Mouse (Mus musculus) MEL (cell line): ENCODE data around the gene 4933417A18Rik. TPM values are rescaled to one million over a fixed set of nuclear protein-coding genes. Genes with fewer than 3 reads are reported as not detected.
"Not testable (repeated sequence)": the region's sequence is repeated elsewhere in the genome, so short reads cannot be mapped to it uniquely, and the experiment has no call there.

Experiments
- DNase-seq: peaks from one replicate; pipeline ENCODE4 v3.0.0; 2011; ENCODE audit warnings: low read depth, low spot score
- H3K27ac ChIP-seq: 2 replicates; pipeline ENCODE4 v1.5.1; 2012; ENCODE audit warnings: low read depth, mild to moderate bottlenecking, control low read depth, low read length, moderate library complexity; ENCODE audit not compliant: control insufficient read depth
- H3K27me3 ChIP-seq, 2 experiments: fragments of 150-350 bp in 1 of 2; sonication (generic) in 1 of 2; 2 replicates each; pipeline ENCODE4 v1.6.1; 2012; ENCODE audit warnings: low read length in 2 of 2, mild to moderate bottlenecking in 2 of 2, improper control_type of control experiment in 1 of 2, moderate library complexity in 1 of 2; ENCODE audit not compliant: insufficient read depth in 2 of 2, control insufficient read depth in 1 of 2
- H3K36me3 ChIP-seq, 2 experiments: 2 replicates each; pipeline ENCODE4 v1.6.1; 2012 to 2014; ENCODE audit warnings: low read length in 2 of 2, improper control_type of control experiment in 1 of 2, inconsistent platforms in 1 of 2, mild to moderate bottlenecking in 1 of 2; ENCODE audit not compliant: insufficient read depth in 2 of 2, control insufficient read depth in 1 of 2
- H3K4me1 ChIP-seq, 2 experiments: fragments of 150-350 bp in 1 of 2; sonication (generic) in 1 of 2; 2 replicates each; pipeline ENCODE4 v1.6.1; 2012; ENCODE audit warnings: low read length in 2 of 2, improper control_type of control experiment in 1 of 2, mild to moderate bottlenecking in 1 of 2; ENCODE audit not compliant: insufficient read depth in 2 of 2, control insufficient read depth in 1 of 2
- H3K4me3 ChIP-seq, 2 experiments: fragments of 150-350 bp in 1 of 2; sonication (generic) in 1 of 2; 2 replicates each; pipeline ENCODE4 v1.5.1; 2012; ENCODE audit warnings: low read depth in 2 of 2, low read length in 2 of 2, mild to moderate bottlenecking in 2 of 2, moderate library complexity in 2 of 2, control low read depth in 1 of 2, improper control_type of control experiment in 1 of 2; ENCODE audit not compliant: control insufficient read depth in 1 of 2, insufficient read depth in 1 of 2
- H3K79me2 ChIP-seq: 2 replicates; pipeline ENCODE4 v1.6.1; 2012; ENCODE audit warnings: mild to moderate bottlenecking, low read length, moderate library complexity; ENCODE audit not compliant: control insufficient read depth, poor library complexity, insufficient read depth
- H3K9ac ChIP-seq: 2 replicates; pipeline ENCODE4 v1.6.1; 2012; ENCODE audit warnings: low read depth, mild to moderate bottlenecking, control low read depth, low read length, moderate library complexity; ENCODE audit not compliant: control insufficient read depth, poor library complexity, severe bottlenecking
- H3K9me3 ChIP-seq: fragments of 150-350 bp; sonication (generic); replicated peaks from 2 replicates; pipeline ENCODE4 v1.6.1; 2012; ENCODE audit warnings: mild to moderate bottlenecking, low read length, improper control_type of control experiment, moderate library complexity; ENCODE audit not compliant: insufficient read depth
- E2F4 ChIP-seq: IDR thresholded peaks from 2 replicates; pipeline ENCODE4 v1.6.1; 2011; ENCODE audit warnings: low read depth, low read length, improper control_type of control experiment, borderline replicate concordance
- GABPA ChIP-seq: IDR thresholded peaks from 2 replicates; pipeline ENCODE4 v1.6.1; 2012; ENCODE audit warnings: low read depth, mild to moderate bottlenecking, inconsistent platforms, low read length, improper control_type of control experiment, moderate library complexity
- KAT2A ChIP-seq: conservative IDR thresholded peaks from 2 replicates; pipeline ENCODE4 v1.6.1; 2012; ENCODE audit warnings: low read depth, low read length, improper control_type of control experiment, inconsistent platforms
- MAX ChIP-seq: IDR thresholded peaks from 2 replicates; pipeline ENCODE4 v1.6.1; 2011; ENCODE audit warnings: low read length, improper control_type of control experiment
- MEF2A ChIP-seq: IDR thresholded peaks from 2 replicates; pipeline ENCODE4 v1.6.1; 2014; ENCODE audit warnings: low read depth, mild to moderate bottlenecking, inconsistent platforms, low read length, improper control_type of control experiment; ENCODE audit not compliant: poor library complexity, insufficient replicate concordance, severe bottlenecking; ENCODE audit errors: extremely low read depth
- MXI1 ChIP-seq: IDR thresholded peaks from 2 replicates; pipeline ENCODE4 v1.6.1; 2011; ENCODE audit warnings: mild to moderate bottlenecking, low read depth, low read length, improper control_type of control experiment
- POLR2A ChIP-seq, 2 experiments: IDR thresholded peaks; 2 replicates each; pipeline ENCODE4 v1.6.1; 2011 to 2012; ENCODE audit warnings: low read length in 2 of 2, mild to moderate bottlenecking in 2 of 2, control low read depth in 1 of 2, improper control_type of control experiment in 1 of 2, low read depth in 1 of 2, moderate library complexity in 1 of 2; ENCODE audit not compliant: control insufficient read depth in 1 of 2, insufficient read depth in 1 of 2, poor library complexity in 1 of 2
- POLR2AphosphoS2 ChIP-seq: IDR thresholded peaks from 2 replicates; pipeline ENCODE4 v1.6.1; 2011; ENCODE audit warnings: low read length, improper control_type of control experiment
- POLR2AphosphoS5 ChIP-seq: IDR thresholded peaks from 2 replicates; pipeline ENCODE4 v1.6.1; 2012; ENCODE audit warnings: low read depth, borderline replicate concordance, mild to moderate bottlenecking, inconsistent platforms, low read length, moderate library complexity, mixed read lengths
- RCOR1 ChIP-seq: IDR thresholded peaks from 2 replicates; pipeline ENCODE4 v1.6.1; 2012; ENCODE audit warnings: low read depth, mild to moderate bottlenecking, inconsistent platforms, low read length, improper control_type of control experiment
- SIN3A ChIP-seq: IDR thresholded peaks from 2 replicates; pipeline ENCODE4 v1.6.1; 2012; ENCODE audit warnings: low read length, improper control_type of control experiment, inconsistent platforms
- SMC3 ChIP-seq: IDR thresholded peaks from 2 replicates; pipeline ENCODE4 v1.6.1; 2011; ENCODE audit warnings: low read depth, low read length, improper control_type of control experiment
- TAL1 ChIP-seq: IDR thresholded peaks from 2 replicates; pipeline ENCODE4 v1.6.1; 2012; ENCODE audit warnings: mild to moderate bottlenecking, inconsistent platforms, low read length, moderate library complexity, mixed read lengths
- TBP ChIP-seq: IDR thresholded peaks from 2 replicates; pipeline ENCODE4 v1.8.0; 2011; ENCODE audit warnings: low read depth, low read length, improper control_type of control experiment
- UBTF ChIP-seq: IDR thresholded peaks from 2 replicates; pipeline ENCODE4 v1.6.1; 2012; ENCODE audit warnings: low read depth, mild to moderate bottlenecking, inconsistent platforms, low read length, improper control_type of control experiment, moderate library complexity, borderline replicate concordance; ENCODE audit not compliant: insufficient read depth
- USF1 ChIP-seq: IDR thresholded peaks from 2 replicates; pipeline ENCODE4 v1.6.1; 2014; ENCODE audit warnings: low read depth, mild to moderate bottlenecking, inconsistent platforms, low read length, improper control_type of control experiment, moderate library complexity
- USF2 ChIP-seq, 2 experiments: IDR thresholded peaks; 2 replicates each; pipeline ENCODE4 v1.6.1; 2011 to 2012; ENCODE audit warnings: improper control_type of control experiment in 2 of 2, low read length in 2 of 2, borderline replicate concordance in 1 of 2, inconsistent platforms in 1 of 2, low read depth in 1 of 2, mild to moderate bottlenecking in 1 of 2; ENCODE audit not compliant: insufficient read depth in 1 of 2
- ZC3H11A ChIP-seq: IDR thresholded peaks from 2 replicates; pipeline ENCODE4 v1.6.1; 2012; ENCODE audit warnings: low read depth, mild to moderate bottlenecking, inconsistent platforms, low read length, improper control_type of control experiment
- ZKSCAN1 ChIP-seq: IDR thresholded peaks from 2 replicates; pipeline ENCODE4 v1.6.1; 2012; ENCODE audit warnings: low read depth, mild to moderate bottlenecking, inconsistent platforms, low read length, improper control_type of control experiment, moderate library complexity
- ZMIZ1 ChIP-seq: IDR thresholded peaks from 2 replicates; pipeline ENCODE4 v1.6.1; 2012; ENCODE audit warnings: low read depth, mild to moderate bottlenecking, inconsistent platforms, low read length, improper control_type of control experiment, moderate library complexity
- ZNF384 ChIP-seq: IDR thresholded peaks from 2 replicates; pipeline ENCODE4 v1.6.1; 2012; ENCODE audit warnings: low read depth, mild to moderate bottlenecking, inconsistent platforms, low read length, improper control_type of control experiment
- polyA plus RNA-seq, 2 experiments: library from polyadenylated mRNA; stranded (reverse) in 1 of 2; unstranded in 1 of 2; fragments of >175 nt in 1 of 2; fragments of >200 nt in 1 of 2; gene quantifications; 2 replicates each; pipeline versions ENCODE4 v1.2.1 to v1.2.4; 2012; ENCODE audit warnings: low replicate concordance in 2 of 2, low read depth in 1 of 2; ENCODE audit not compliant: insufficient read length in 2 of 2, insufficient read depth in 1 of 2, missing spikeins in 1 of 2
- total RNA-seq: library from RNA; depleted of rRNA; stranded (reverse); fragments of 300-350 nt; gene quantifications from 2 replicates; pipeline ENCODE4 v1.2.3, GENCODE M21; 2012

Gene 4933417A18Rik
- total and polyA plus RNA-seq, 3 experiments: not detected

- H3K4me1 ChIP-seq: no peaks in the 10 kb centered on the region
- H3K79me2 ChIP-seq: no peaks in the 10 kb centered on the region
- DNase-seq: no peak
- no peaks in the 10 kb centered on the region for H3K9me3 ChIP-seq
- no peaks in the 10 kb centered on the region for H3K27me3 ChIP-seq
- H3K4me3 ChIP-seq: no peak overlapping the region
- H3K27ac ChIP-seq: no peak overlapping the region
- no peak overlapping the region for H3K9ac ChIP-seq
- TF ChIP-seq KAT2A (no peak), MAX (no peak), SIN3A (no peak), USF1 (no peak), POLR2A (IDR thresholded peaks at IDR 0.05; ENCODE audit: control insufficient read depth in 1 of 2, insufficient read depth in 1 of 2, low read depth in 1 of 2, low read length in 2 of 2, poor library complexity in 1 of 2) (no peak), TAL1 (no peak)
- peaks cover 0 to 3% of the 10 kb centered on the region in 2 experiments; a peak in 2 of 4 replicates for H3K36me3 ChIP-seq
Measured at GRCm38 (mm10) chr13:34976116-34976515, 51.9 kb downstream of the 4933417A18Rik start.

GRCm38 (mm10) chr13:34977410-34977809 is 53.2 kb downstream of the 4933417A18Rik start:
- TF ChIP-seq UBTF (no peak), ZNF384 (no peak), USF2 (IDR thresholded peaks at IDR 0.05; ENCODE audit: borderline replicate concordance in 1 of 2, insufficient read depth in 1 of 2, low read depth in 1 of 2, low read length in 2 of 2) (no peak), ZC3H11A (no peak), E2F4 (no peak), POLR2AphosphoS5 (no peak), MEF2A (no peak), ZKSCAN1 (no peak), POLR2AphosphoS2 (no peak), SMC3 (no peak), ZMIZ1 (no peak), GABPA (no peak), MXI1 (no peak), TBP (no peak), RCOR1 (no peak)
- Histone ChIP-seq H3K4me3 (no peak overlapping the region), H3K27ac (no peak overlapping the region), H3K9me3 (no peaks in the 10 kb centered on the region), H3K79me2 (no peaks in the 10 kb centered on the region), H3K4me1 (no peaks in the 10 kb centered on the region), H3K36me3 (peaks cover 0 to 5% of the 10 kb centered on the region in 2 experiments; a peak in 2 of 4 replicates), H3K27me3 (no peaks in the 10 kb centered on the region), H3K9ac (no peak overlapping the region)
- no peak for DNase-seq

- not testable (repeated sequence) for H3K4me3 ChIP-seq, H3K9me3 ChIP-seq, H3K27ac ChIP-seq, H3K79me2 ChIP-seq, H3K4me1 ChIP-seq, H3K9ac ChIP-seq, DNase-seq, H3K27me3 ChIP-seq, H3K36me3 ChIP-seq
Measured at GRCm38 (mm10) chr13:34978635-34979034, 54.4 kb downstream of the 4933417A18Rik start.
